Mouse (Mus musculus) kidney, adult 2 months (tissue): Measurements from ENCODE around the gene Defb35. TPM values are rescaled to one million over a fixed set of nuclear protein-coding genes. Genes with fewer than 3 reads are reported as not detected.

Experiments used
- DNase-seq: peaks from one replicate; pipeline ENCODE4 v3.0.0; 2021
- H3K27ac ChIP-seq: fragments of 200-500 bp; 2 replicates; pipeline ENCODE4 v1.5.1; 2012; ENCODE audit warnings: low read depth, low read length, control low read depth, inconsistent platforms; ENCODE audit not compliant: insufficient read depth
- H3K27me3 ChIP-seq: fragments of 200-500 bp; replicated peaks from 2 replicates; pipeline ENCODE4 v1.6.1; 2012; ENCODE audit warnings: mild to moderate bottlenecking, moderate library complexity, low read length, inconsistent platforms; ENCODE audit not compliant: control insufficient read depth, insufficient read depth
- H3K36me3 ChIP-seq: fragments of 200-500 bp; 2 replicates; pipeline ENCODE4 v1.6.1; 2012; ENCODE audit warnings: mild to moderate bottlenecking, moderate library complexity, low read length, inconsistent platforms; ENCODE audit not compliant: control insufficient read depth, insufficient read depth
- H3K4me1 ChIP-seq: fragments of 200-500 bp; 2 replicates; pipeline ENCODE4 v1.6.1; 2011; ENCODE audit warnings: low read length; ENCODE audit not compliant: control insufficient read depth, insufficient read depth
- H3K4me3 ChIP-seq: fragments of 200-500 bp; 2 replicates; pipeline ENCODE4 v1.5.1; 2011; ENCODE audit warnings: mild to moderate bottlenecking, low read depth, low read length, control low read depth; ENCODE audit not compliant: insufficient read depth
- CTCF ChIP-seq: fragments of 200-500 bp; conservative IDR thresholded peaks from 2 replicates; pipeline ENCODE4 v1.5.1; 2011; ENCODE audit warnings: low read depth, mild to moderate bottlenecking, control low read depth, low read length, moderate library complexity, mixed read lengths; ENCODE audit not compliant: insufficient read depth, insufficient read length
- POLR2A ChIP-seq: fragments of 200-500 bp; IDR thresholded peaks from one replicate; pipeline ENCODE4 v1.6.1; 2011; ENCODE audit warnings: low read depth, low read length, control low read depth
- WGBS: fragments of 180-500 bp; shearing (Covaris S2); methylation state at CpG from one replicate; pipeline ENCODE4 v1.1.7; 2018; 5-methylcytosine and 5-hydroxymethylcytosine counted together
- polyA plus RNA-seq: library from polyadenylated mRNA; depleted of rRNA; stranded (reverse); fragments of >200 nt; gene quantifications from 2 replicates; pipeline ENCODE4 v1.2.3, GENCODE M21; 2012

The Defb35 gene
- polyA plus RNA-seq, 1 experiment, result not detected

- Histone ChIP-seq H3K4me3 (no peak overlapping the region), H3K36me3 (no peaks in the 10 kb centered on the region), H3K27me3 (no peaks in the 10 kb centered on the region), H3K4me1 (peaks cover 6% of the 10 kb centered on the region), H3K27ac (no peak overlapping the region)
- TF ChIP-seq POLR2A (no peak), CTCF (no peak)
- peak; percentile 26 for DNase-seq
- WGBS, result 33% methylated on average over 9 of the region's 9 CpGs
Observed at GRCm38 (mm10) chr8:21947311-21948017, 9.3 kb downstream of the Defb35 start.

- Histone ChIP-seq H3K4me1 (no peaks in the 10 kb centered on the region), H3K36me3 (no peaks in the 10 kb centered on the region), H3K27me3 (no peaks in the 10 kb centered on the region), H3K4me3 (no peak overlapping the region), H3K27ac (no peak overlapping the region)
- TF ChIP-seq POLR2A (no peak), CTCF (peak; percentile 68)
- 5% methylated on average over 9 of the region's 9 CpGs for WGBS
- peak; percentile 51 for DNase-seq
Observed at GRCm38 (mm10) chr8:21955321-21955720, 17.2 kb downstream of the Defb35 start.

DNA sequence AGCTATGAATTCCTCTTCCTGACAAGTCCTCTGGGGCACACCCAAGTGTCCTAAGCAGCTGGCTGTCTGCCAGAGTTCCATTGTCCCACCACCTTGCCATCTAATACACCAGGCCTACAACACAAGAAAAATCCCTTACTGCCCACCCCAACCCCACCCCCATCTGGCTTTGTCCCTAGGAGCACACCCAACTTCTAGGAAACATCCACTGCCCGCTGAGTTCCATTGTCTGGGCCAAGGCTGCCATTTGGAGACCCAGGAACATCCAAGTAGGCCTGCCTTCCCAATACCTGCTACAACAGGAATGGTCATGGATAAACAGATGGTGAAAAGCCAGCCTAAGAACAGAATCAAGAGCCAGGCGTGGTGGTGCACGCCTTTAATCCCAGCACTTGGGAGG, 18.2 kb downstream of the Defb35 start:
- 80% methylated on average over 3 of the region's 3 CpGs for WGBS
- Histone ChIP-seq H3K27ac (no peak overlapping the region), H3K4me1 (no peaks in the 10 kb centered on the region), H3K27me3 (no peaks in the 10 kb centered on the region), H3K36me3 (no peaks in the 10 kb centered on the region), H3K4me3 (no peak overlapping the region)
- no peak for TF ChIP-seq CTCF
- no peak for DNase-seq

GRCm38 (mm10) chr8:21958414-21958813, 20.3 kb downstream of the Defb35 start, which contains the start of gene Fam90a1a:
Fam90a1a (plus strand) TSS chr8:21958714.
- WGBS, result 79% methylated on average over 2 of the region's 2 CpGs
- DNase-seq, result no peak
- Histone ChIP-seq H3K36me3 (no peaks in the 10 kb centered on the region), H3K27ac (no peak within 1 kb of the TSS), H3K27me3 (no peaks in the 10 kb centered on the region), H3K4me3 (no peak within 1 kb of the TSS), H3K4me1 (no peaks in the 10 kb centered on the region)
- no peak for TF ChIP-seq POLR2A
- no peak for TF ChIP-seq CTCF

DNA sequence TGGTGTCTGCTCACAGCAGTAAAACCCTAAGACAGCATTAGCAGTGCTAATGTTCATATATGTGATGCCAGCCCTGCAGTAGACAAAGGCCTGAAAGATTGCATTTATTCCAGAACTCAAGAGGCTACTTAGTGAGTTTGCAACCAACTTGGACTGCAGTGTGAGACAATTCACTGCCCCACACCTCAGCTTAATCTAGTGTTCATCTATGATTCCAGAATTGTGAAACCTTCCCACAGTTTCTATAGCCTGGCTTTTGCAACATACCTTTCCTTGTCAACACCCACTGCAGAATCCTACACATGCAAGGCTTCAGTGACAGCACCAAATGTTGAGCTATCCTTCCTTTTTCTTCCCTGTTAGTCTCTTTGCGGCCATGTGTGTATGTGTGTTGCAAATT, 28.5 kb downstream of the Defb35 start:
- WGBS, result 71% methylated on average over 1 of the region's 1 CpGs
- Histone ChIP-seq H3K27me3 (no peaks in the 10 kb centered on the region), H3K4me1 (no peaks in the 10 kb centered on the region), H3K36me3 (no peaks in the 10 kb centered on the region), H3K4me3 (no peak overlapping the region), H3K27ac (no peak overlapping the region)
- DNase-seq, result no peak
- TF ChIP-seq CTCF (no peak), POLR2A (no peak)

DNA sequence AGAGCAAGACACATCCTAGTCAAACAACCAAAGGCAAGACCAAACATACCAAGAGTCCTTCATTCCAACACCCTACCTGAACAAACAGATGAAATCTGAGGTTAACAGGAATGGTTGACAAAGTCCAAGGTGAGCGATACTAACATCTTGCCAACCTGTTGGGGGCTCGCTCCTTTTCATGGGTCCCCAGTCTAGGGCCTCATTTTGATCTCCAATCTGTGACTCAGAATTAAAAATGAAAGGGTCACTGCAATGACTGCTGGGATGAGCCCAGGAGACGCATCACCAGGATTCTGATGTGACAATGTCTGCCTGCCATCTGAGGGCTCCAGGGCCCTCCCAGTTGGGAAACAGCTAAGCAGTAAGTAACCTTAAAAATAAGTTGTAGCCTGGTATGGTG, 31.3 kb downstream of the Defb35 start, which contains the start of gene Ccdc70:
Gene Ccdc70, plus strand, starts transcription at position 301 of the 400 bp plus-strand sequence.
- Histone ChIP-seq H3K4me1 (no peaks in the 10 kb centered on the region), H3K4me3 (no peak within 1 kb of the TSS), H3K27ac (no peak within 1 kb of the TSS), H3K27me3 (no peaks in the 10 kb centered on the region), H3K36me3 (no peaks in the 10 kb centered on the region)
- no peak for TF ChIP-seq POLR2A
- no peak for TF ChIP-seq CTCF
- no peak for DNase-seq
- 89% methylated on average over 3 of the region's 3 CpGs for WGBS

DNA sequence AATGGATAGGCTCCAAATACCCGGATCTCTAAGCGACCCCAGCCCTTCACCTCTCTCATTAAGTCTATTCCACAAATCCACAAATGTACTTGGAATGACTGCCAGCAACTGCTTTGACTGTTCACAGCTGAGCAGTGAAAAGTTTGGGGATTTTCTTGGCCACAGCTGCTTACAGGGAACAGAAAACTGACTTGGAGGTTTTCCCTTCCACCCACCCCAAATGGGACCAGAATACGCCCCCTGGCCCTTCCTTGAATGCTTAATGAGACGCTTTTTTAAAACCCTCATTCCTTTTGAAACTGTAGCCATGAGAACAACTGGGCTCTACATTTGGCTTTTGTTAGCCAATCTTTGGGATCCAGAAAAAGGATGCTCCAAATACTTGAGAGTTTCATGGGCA, 40.0 kb downstream of the Defb35 start:
- Histone ChIP-seq H3K36me3 (no peaks in the 10 kb centered on the region), H3K4me1 (no peaks in the 10 kb centered on the region), H3K4me3 (no peak overlapping the region), H3K27ac (no peak overlapping the region), H3K27me3 (no peaks in the 10 kb centered on the region)
- TF ChIP-seq POLR2A (no peak), CTCF (no peak)
- no peak for DNase-seq
- WGBS, result 61% methylated on average over 4 of the region's 4 CpGs
